Mouse (Mus musculus): ENCODE data around the gene Tpsb2. TPM values are rescaled to one million over a fixed set of nuclear protein-coding genes. Genes with fewer than 3 reads are reported as not detected.
A peak's percentile ranks its signal among the peaks of the same experiment; 100 is the strongest.

Tpsb2 gene
- 0.47 and 0.55 TPM in 2 replicates for polyA plus RNA-seq (2015; fragmentation: Nextera tagmentation; extraction: Ambion mirVana)

GRCm38 (mm10) chr17:25366005-25366404 lies at the start of gene Tpsb2:
Tpsb2 (plus strand) TSS chr17:25366305.
- H3K9ac ChIP-seq, result no peak within 1 kb of the TSS
- no peak within 1 kb of the TSS for H3K4me3 ChIP-seq (replicated peaks)
- no peak for ATAC-seq (ENCODE audit: insufficient read depth)
- H3K4me1 ChIP-seq (replicated peaks), result peaks cover 11% of the 10 kb centered on the region; the same call in 1 of the 2 replicates
- H3K27ac ChIP-seq (replicated peaks), result no peak within 1 kb of the TSS
- H3K4me2 ChIP-seq, result no peak within 1 kb of the TSS
- 39% methylated on average over 2 of the region's 2 CpGs for WGBS (ENCODE audit: insufficient replicate concordance)
- no peaks in the 10 kb centered on the region for H3K27me3 ChIP-seq
- no peaks in the 10 kb centered on the region for H3K9me3 ChIP-seq (replicated peaks)
- H3K36me3 ChIP-seq (replicated peaks), result no peaks in the 10 kb centered on the region

DNA sequence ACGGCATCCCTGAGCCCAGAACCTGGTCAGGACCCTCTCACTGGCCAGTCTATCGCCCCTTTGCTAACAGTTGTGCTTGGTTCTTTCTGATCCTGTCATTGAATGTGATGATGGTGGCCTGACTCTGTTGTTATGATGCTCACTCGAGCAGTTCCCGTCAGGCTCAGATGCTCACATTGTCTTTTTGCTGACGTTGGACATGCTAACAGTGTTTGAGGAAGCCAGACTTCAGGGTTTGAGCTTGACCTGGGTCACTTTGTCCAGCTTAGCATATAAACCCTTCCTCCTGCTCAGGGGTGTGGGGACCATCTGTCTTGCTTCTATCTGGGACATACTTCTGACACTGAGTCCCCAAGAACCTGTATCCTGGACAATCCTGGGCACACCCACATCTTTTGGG lies 47.8 kb upstream of the Tpsb2 start, which contains the start of gene Prss29:
Gene Prss29, plus strand, starts transcription at position 301 of the 400 bp plus-strand sequence.
- no peak within 1 kb of the TSS for H3K4me3 ChIP-seq (replicated peaks)
- no peak within 1 kb of the TSS for H3K27ac ChIP-seq (replicated peaks)
- no peaks in the 10 kb centered on the region for H3K9me3 ChIP-seq (replicated peaks)
- no peaks in the 10 kb centered on the region for H3K36me3 ChIP-seq (replicated peaks)
- ATAC-seq (ENCODE audit: insufficient read depth), result no peak
- 0 out of 2 replicates have a peak, but pooled peaks cover 3% of the 10 kb centered on the region for H3K27me3 ChIP-seq
- H3K9ac ChIP-seq, result no peak within 1 kb of the TSS
- WGBS (ENCODE audit: insufficient replicate concordance), result 48% methylated on average over 5 of the region's 5 CpGs
- H3K4me2 ChIP-seq, result no peak within 1 kb of the TSS
- no peaks in the 10 kb centered on the region for H3K4me1 ChIP-seq (replicated peaks)

GRCm38 (mm10) chr17:25320819-25321218 lies 45.3 kb upstream of the Tpsb2 start:
- H3K27me3 ChIP-seq, result 0 out of 2 replicates have a peak, but pooled peaks cover 3% of the 10 kb centered on the region
- 73% methylated on average over 8 of the region's 8 CpGs for WGBS (ENCODE audit: insufficient replicate concordance)

DNA sequence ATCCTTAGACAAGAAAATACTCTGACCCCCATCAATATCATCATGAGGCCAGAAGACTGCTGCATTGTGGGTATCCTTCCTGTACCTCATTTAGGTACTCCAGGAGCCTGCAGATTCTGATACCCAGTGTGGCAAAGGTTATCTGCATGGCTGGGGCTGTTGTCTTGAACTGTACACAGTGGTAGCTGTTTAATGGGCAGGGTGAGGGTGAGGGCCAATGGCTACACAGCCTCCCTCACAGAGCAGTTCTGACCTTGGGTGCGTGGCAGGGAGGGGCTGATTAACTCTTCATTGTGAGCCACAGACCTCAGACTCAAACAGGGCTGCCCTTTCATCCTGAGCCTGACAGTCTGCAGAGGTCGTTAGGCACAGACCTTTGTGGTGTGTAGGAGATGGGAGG lies 43.2 kb upstream of the Tpsb2 start:
- H3K4me3 ChIP-seq (replicated peaks), result no peak overlapping the region
- peak; percentile 44; the same call in 1 of the 2 replicates for ATAC-seq (ENCODE audit: insufficient read depth)
- no peaks in the 10 kb centered on the region for H3K4me1 ChIP-seq (replicated peaks)
- no peak overlapping the region for H3K9ac ChIP-seq
- no peak overlapping the region for H3K4me2 ChIP-seq
- no peak overlapping the region for H3K27ac ChIP-seq (replicated peaks)
- no peaks in the 10 kb centered on the region for H3K9me3 ChIP-seq (replicated peaks)
- no peaks in the 10 kb centered on the region for H3K36me3 ChIP-seq (replicated peaks)
- WGBS (ENCODE audit: insufficient replicate concordance), result 19% methylated on average over 2 of the region's 2 CpGs
- 0 out of 2 replicates have a peak, but pooled peaks cover 3% of the 10 kb centered on the region for H3K27me3 ChIP-seq

More at GRCm38 (mm10) chr17:25320819-25321218, 45.3 kb upstream of the Tpsb2 start:
- Histone ChIP-seq H3K4me3 (replicated peaks) (no peak overlapping the region), H3K9me3 (replicated peaks) (no peaks in the 10 kb centered on the region), H3K4me1 (replicated peaks) (no peaks in the 10 kb centered on the region), H3K27ac (replicated peaks) (no peak overlapping the region), H3K4me2 (no peak overlapping the region), H3K36me3 (replicated peaks) (no peaks in the 10 kb centered on the region), H3K9ac (no peak overlapping the region)
- no peak for ATAC-seq (ENCODE audit: insufficient read depth)

- Histone ChIP-seq H3K27ac (replicated peaks) (no peak overlapping the region), H3K4me1 (replicated peaks) (no peaks in the 10 kb centered on the region), H3K4me3 (replicated peaks) (no peak overlapping the region), H3K9ac (no peak overlapping the region), H3K9me3 (replicated peaks) (no peaks in the 10 kb centered on the region), H3K4me2 (no peak overlapping the region), H3K36me3 (replicated peaks) (no peaks in the 10 kb centered on the region), H3K27me3 (peaks cover 26% of the 10 kb centered on the region)
- no peak for ATAC-seq (ENCODE audit: insufficient read depth)
- WGBS (ENCODE audit: insufficient replicate concordance), result 13% methylated on average over 9 of the region's 9 CpGs
Measured at GRCm38 (mm10) chr17:25332321-25332720, 33.8 kb upstream of the Tpsb2 start.

DNA sequence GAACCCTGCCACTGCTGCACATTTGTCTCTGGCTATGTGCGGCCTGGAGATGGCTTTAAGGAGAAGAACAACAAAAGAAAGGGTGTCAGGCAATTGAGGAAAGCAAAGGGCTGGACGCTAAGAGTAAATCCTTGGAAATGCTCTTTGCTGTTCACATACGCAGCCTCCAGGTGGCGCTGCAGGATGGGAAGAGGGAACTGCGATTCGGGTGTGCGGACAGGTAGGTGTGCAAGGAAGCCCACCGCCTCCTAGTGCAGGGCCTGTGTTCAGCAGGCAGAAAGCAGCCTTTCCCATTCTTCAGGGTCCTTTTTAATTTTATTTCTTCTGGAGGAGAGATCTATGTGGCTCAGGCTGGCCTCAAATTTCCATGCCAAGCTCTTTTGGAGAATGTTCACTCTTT lies 32.2 kb upstream of the Tpsb2 start:
- no peak for ATAC-seq (ENCODE audit: insufficient read depth)
- Histone ChIP-seq H3K9ac (no peak overlapping the region), H3K27ac (replicated peaks) (no peak overlapping the region), H3K4me3 (replicated peaks) (no peak overlapping the region), H3K36me3 (replicated peaks) (no peaks in the 10 kb centered on the region), H3K9me3 (replicated peaks) (no peaks in the 10 kb centered on the region), H3K4me2 (no peak overlapping the region), H3K4me1 (replicated peaks) (no peaks in the 10 kb centered on the region), H3K27me3 (peaks cover 26% of the 10 kb centered on the region)
- WGBS (ENCODE audit: insufficient replicate concordance), result 3% methylated on average over 8 of the region's 8 CpGs

DNA sequence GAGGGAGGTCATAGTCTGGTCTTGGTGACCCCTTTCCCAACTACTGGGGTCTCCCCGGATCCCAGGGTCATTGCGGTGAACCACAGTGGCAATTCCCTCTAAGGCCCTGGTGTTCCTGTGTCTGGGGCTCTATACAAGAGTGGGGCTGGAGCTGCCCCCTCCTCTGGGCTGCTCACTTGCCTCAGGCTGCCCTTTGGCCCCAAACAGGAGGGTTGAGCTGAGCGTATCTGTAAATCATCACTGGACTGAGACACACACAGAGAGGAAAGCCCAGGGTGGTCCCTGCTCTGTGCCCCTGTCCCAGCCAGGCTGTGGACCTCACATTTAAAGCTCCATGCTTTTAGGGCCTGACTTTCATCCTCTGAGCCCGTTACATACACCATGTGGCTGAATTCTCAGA lies 27.9 kb upstream of the Tpsb2 start:
- Histone ChIP-seq H3K9me3 (replicated peaks) (no peaks in the 10 kb centered on the region), H3K27me3 (peaks cover 14% of the 10 kb centered on the region; the same call in 1 of the 2 replicates), H3K4me1 (replicated peaks) (peaks cover 9% of the 10 kb centered on the region; the same call in 1 of the 2 replicates), H3K27ac (replicated peaks) (peak overlapping the region; percentile 65), H3K4me2 (no peak overlapping the region), H3K4me3 (replicated peaks) (no peak overlapping the region), H3K36me3 (replicated peaks) (no peaks in the 10 kb centered on the region), H3K9ac (no peak overlapping the region)
- peak; percentile 46 for ATAC-seq (ENCODE audit: insufficient read depth)
- 64% methylated on average over 4 of the region's 4 CpGs for WGBS (ENCODE audit: insufficient replicate concordance)

DNA sequence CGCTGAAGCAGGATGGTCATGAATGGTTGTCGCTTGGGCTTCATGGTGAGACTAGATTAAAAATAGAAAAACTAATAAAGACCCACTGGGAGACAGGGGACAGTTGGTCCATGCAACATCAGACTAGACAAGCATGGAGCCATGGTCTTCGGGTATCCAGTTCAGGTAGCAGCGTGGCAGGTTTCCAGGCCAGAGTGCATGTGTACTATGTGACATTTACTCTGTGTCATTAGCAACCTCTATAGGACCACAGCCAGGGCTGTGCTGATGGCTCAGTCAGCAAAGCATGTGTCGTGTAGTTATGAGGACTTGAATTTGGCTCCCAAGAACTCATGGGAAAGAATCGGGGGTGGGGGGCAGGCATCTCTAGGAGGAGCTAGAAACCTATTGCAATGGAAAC lies 26.1 kb upstream of the Tpsb2 start:
- no peak for ATAC-seq (ENCODE audit: insufficient read depth)
- Histone ChIP-seq H3K4me2 (no peak overlapping the region), H3K9me3 (replicated peaks) (no peaks in the 10 kb centered on the region), H3K9ac (no peak overlapping the region), H3K36me3 (replicated peaks) (no peaks in the 10 kb centered on the region), H3K4me3 (replicated peaks) (no peak overlapping the region), H3K27me3 (0 out of 2 replicates have a peak, but pooled peaks cover under 1% of the 10 kb centered on the region), H3K27ac (replicated peaks) (peak overlapping the region; percentile 24; the same call in 1 of the 2 replicates), H3K4me1 (replicated peaks) (peaks cover 9% of the 10 kb centered on the region; the same call in 1 of the 2 replicates)
- 70% methylated on average over 6 of the region's 6 CpGs for WGBS (ENCODE audit: insufficient replicate concordance)

GRCm38 (mm10) chr17:25341490-25341889 lies 24.6 kb upstream of the Tpsb2 start:
- peak overlapping the region; percentile 76 for H3K27ac ChIP-seq (replicated peaks)
- peaks cover 9% of the 10 kb centered on the region; the same call in 1 of the 2 replicates for H3K4me1 ChIP-seq (replicated peaks)
- H3K36me3 ChIP-seq (replicated peaks), result no peaks in the 10 kb centered on the region
- ATAC-seq (ENCODE audit: insufficient read depth), result peak; percentile 65
- 42% methylated on average over 3 of the region's 3 CpGs for WGBS (ENCODE audit: insufficient replicate concordance)
- no peak overlapping the region for H3K4me3 ChIP-seq (replicated peaks)
- H3K27me3 ChIP-seq, result no peaks in the 10 kb centered on the region
- H3K9me3 ChIP-seq (replicated peaks), result no peaks in the 10 kb centered on the region
- no peak overlapping the region for H3K9ac ChIP-seq
- H3K4me2 ChIP-seq, result no peak overlapping the region; the same call in 1 of the 2 replicates

DNA sequence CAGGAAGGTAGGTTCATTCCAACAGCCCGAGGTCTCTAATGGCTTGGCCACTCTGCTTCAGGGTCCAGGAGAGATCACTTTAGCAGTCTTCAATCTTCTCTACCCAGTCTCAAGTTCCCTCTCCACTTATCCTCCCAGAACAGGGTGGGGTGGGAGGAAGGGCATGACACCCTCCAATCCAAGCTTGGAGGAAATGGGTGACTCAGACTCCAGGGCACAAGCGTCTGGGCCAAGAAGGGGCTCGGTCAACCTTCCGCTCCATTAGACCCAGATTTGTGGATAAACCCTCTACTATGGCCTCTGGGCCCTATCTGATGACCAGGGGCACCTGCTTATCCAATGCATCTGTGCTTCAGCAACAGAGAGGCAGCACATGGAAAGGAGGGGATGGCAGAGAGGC lies 20.6 kb upstream of the Tpsb2 start, which contains the start of gene Tpsab1:
Gene Tpsab1, minus strand, starts transcription at position 101 of the 400 bp plus-strand sequence.
- ATAC-seq (ENCODE audit: insufficient read depth), result no peak
- 75% methylated on average over 4 of the region's 4 CpGs for WGBS (ENCODE audit: insufficient replicate concordance)
- Histone ChIP-seq H3K9me3 (replicated peaks) (no peaks in the 10 kb centered on the region), H3K4me3 (replicated peaks) (no peak within 1 kb of the TSS), H3K36me3 (replicated peaks) (no peaks in the 10 kb centered on the region), H3K4me1 (replicated peaks) (0 out of 2 replicates have a peak, but pooled peaks cover 4% of the 10 kb centered on the region), H3K27me3 (no peaks in the 10 kb centered on the region), H3K9ac (no peak within 1 kb of the TSS), H3K27ac (replicated peaks) (no peak within 1 kb of the TSS), H3K4me2 (no peak within 1 kb of the TSS)

DNA sequence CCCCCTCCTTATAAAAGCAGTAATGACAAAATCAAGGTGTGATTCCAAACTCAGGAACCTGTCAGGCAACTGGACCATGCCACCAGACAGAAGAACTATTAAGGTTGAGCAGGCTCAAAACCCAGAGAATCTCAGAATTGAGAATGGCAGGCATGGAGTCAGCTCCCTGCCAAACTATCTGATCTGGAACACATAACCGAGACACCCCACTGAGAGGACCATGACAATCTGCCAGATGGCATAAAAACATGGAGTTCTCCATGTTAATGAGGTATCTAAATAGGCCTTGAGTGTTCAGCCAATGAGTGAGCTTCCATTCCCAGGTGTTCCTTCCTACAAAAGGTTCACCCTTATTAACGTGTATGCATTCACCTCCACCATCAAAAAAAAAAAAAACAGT lies 4.8 kb upstream of the Tpsb2 start:
- WGBS (ENCODE audit: insufficient replicate concordance), result 44% methylated on average over 2 of the region's 2 CpGs
- ATAC-seq (ENCODE audit: insufficient read depth), result no peak

DNA sequence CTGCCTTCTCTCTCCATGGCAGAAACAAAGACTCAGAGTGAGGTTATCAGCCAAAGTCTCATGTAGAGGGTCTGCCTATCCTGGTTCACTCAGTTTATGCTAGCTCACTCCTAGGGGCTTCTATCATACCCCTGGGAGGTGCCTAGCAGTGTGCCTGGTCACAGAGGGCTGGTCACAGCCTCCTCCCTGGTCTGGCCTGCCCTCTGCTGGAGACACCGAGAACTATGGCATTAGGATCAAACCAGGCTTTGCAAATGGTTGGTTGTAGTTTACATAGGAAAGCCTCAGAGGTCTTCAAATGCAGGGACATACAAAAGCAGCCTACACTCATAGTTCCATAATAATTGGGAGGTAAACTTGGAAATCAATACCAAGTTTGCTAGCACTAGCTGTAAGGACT lies 2.4 kb upstream of the Tpsb2 start:
- H3K27me3 ChIP-seq, result no peaks in the 10 kb centered on the region
- no peaks in the 10 kb centered on the region for H3K9me3 ChIP-seq (replicated peaks)
- WGBS (ENCODE audit: insufficient replicate concordance), result 2% methylated on average over 1 of the region's 1 CpGs
- H3K27ac ChIP-seq (replicated peaks), result no peak overlapping the region
- no peaks in the 10 kb centered on the region for H3K4me1 ChIP-seq (replicated peaks)
- no peak overlapping the region for H3K4me2 ChIP-seq
- ATAC-seq (ENCODE audit: insufficient read depth), result no peak
- no peak overlapping the region for H3K9ac ChIP-seq
- H3K36me3 ChIP-seq (replicated peaks), result no peaks in the 10 kb centered on the region
- H3K4me3 ChIP-seq (replicated peaks), result no peak overlapping the region

More for the DNA sequence above, 4.8 kb upstream of the Tpsb2 start:
- Histone ChIP-seq H3K4me3 (replicated peaks) (no peak overlapping the region), H3K4me1 (replicated peaks) (no peaks in the 10 kb centered on the region), H3K9ac (no peak overlapping the region), H3K9me3 (replicated peaks) (no peaks in the 10 kb centered on the region), H3K4me2 (no peak overlapping the region), H3K27me3 (no peaks in the 10 kb centered on the region), H3K36me3 (replicated peaks) (no peaks in the 10 kb centered on the region), H3K27ac (replicated peaks) (no peak overlapping the region)
